Mouse (Mus musculus) stomach, embryonic 16.5 days (tissue): ENCODE measurements at regions not wholly inside any gene's neighbourhood (a gene's known extent, or its start where the extent isn't known, plus 50 kb on each side); places are given as distances from the start of the nearest gene placed in this dataset.

Experiments
- ATAC-seq: fragments of 200-750 bp; cut with Nextera tagmentation; 2 replicates; pipeline ENCODE4 v1.8.0; 2017; ENCODE audit warnings: moderate number of reproducible peaks, moderate TSS enrichment; ENCODE audit not compliant: insufficient read depth, low FRiP score
- H3K27ac ChIP-seq: fragments of 300-500 bp; sonication (generic); 2 replicates; pipeline ENCODE4 v1.5.1; 2014; ENCODE audit warnings: low read length
- H3K27me3 ChIP-seq: fragments of 300-500 bp; sonication (generic); 2 replicates; pipeline ENCODE4 v1.6.1; 2014; ENCODE audit warnings: low read length, control low read depth, mixed read lengths; ENCODE audit not compliant: control insufficient read depth, insufficient read depth
- H3K36me3 ChIP-seq: fragments of 300-500 bp; sonication (generic); 2 replicates; pipeline ENCODE4 v1.6.1; 2014; ENCODE audit warnings: low read length; ENCODE audit not compliant: control insufficient read depth, insufficient read depth
- H3K4me1 ChIP-seq: fragments of 300-500 bp; sonication (generic); 2 replicates; pipeline ENCODE4 v1.6.1; 2014; ENCODE audit warnings: low read length, control low read depth, mixed read lengths; ENCODE audit not compliant: control insufficient read depth, insufficient read depth
- H3K4me2 ChIP-seq: fragments of 300-500 bp; sonication (generic); 2 replicates; pipeline ENCODE4 v1.6.1; 2014; ENCODE audit warnings: low read depth, low read length, mixed read lengths
- H3K4me3 ChIP-seq: fragments of 300-500 bp; sonication (generic); replicated peaks from 2 replicates; pipeline ENCODE4 v1.5.1; 2014; ENCODE audit warnings: mild to moderate bottlenecking, low read length
- H3K9ac ChIP-seq: fragments of 300-500 bp; sonication (generic); 2 replicates; pipeline ENCODE4 v1.6.1; 2014; ENCODE audit warnings: low read length
- H3K9me3 ChIP-seq: fragments of 300-500 bp; sonication (generic); replicated peaks from 2 replicates; pipeline ENCODE4 v1.6.1; 2016; ENCODE audit warnings: low read length, control low read depth; ENCODE audit not compliant: control insufficient read depth
- WGBS: fragments of 180-500 bp; shearing (Covaris S2); extraction: QIAGEN DNeasy Blood & Tissue Kit; methylation state at CpG from one replicate; pipeline ENCODE4 v1.1.7; 2014; 5-methylcytosine and 5-hydroxymethylcytosine counted together

- no peak overlapping the region for H3K4me2 ChIP-seq
- ATAC-seq: no peak
- no peak overlapping the region for H3K9ac ChIP-seq
- H3K27me3 ChIP-seq: no peaks in the 10 kb centered on the region
- 53% methylated on average over 4 of the region's 4 CpGs for WGBS
- H3K9me3 ChIP-seq: no peaks in the 10 kb centered on the region; the same call in 1 of the 2 replicates
- H3K4me1 ChIP-seq: peaks cover 16% of the 10 kb centered on the region
- H3K4me3 ChIP-seq: no peak overlapping the region
- no peaks in the 10 kb centered on the region for H3K36me3 ChIP-seq
- peak overlapping the region; percentile 76; the same call in 1 of the 2 replicates for H3K27ac ChIP-seq
Observed at GRCm38 (mm10) chr3:52200106-52200505, 68.0 kb upstream of the Foxo1 start.

GRCm38 (mm10) chr3:52210556-52211302, 57.4 kb upstream of the Foxo1 start:
- ATAC-seq: no peak
- 18% methylated on average over 24 of the region's 24 CpGs for WGBS
- Histone ChIP-seq H3K36me3 (no peaks in the 10 kb centered on the region), H3K27ac (no peak overlapping the region), H3K27me3 (no peaks in the 10 kb centered on the region), H3K4me1 (no peaks in the 10 kb centered on the region; the same call in 1 of the 2 replicates), H3K4me2 (peak overlapping the region; percentile 49), H3K9me3 (no peaks in the 10 kb centered on the region), H3K4me3 (no peak overlapping the region; the same call in 1 of the 2 replicates), H3K9ac (no peak overlapping the region)

- Histone ChIP-seq H3K9ac (no peak overlapping the region), H3K4me1 (no peaks in the 10 kb centered on the region; the same call in 1 of the 2 replicates), H3K4me3 (no peak overlapping the region), H3K9me3 (no peaks in the 10 kb centered on the region), H3K27me3 (no peaks in the 10 kb centered on the region), H3K27ac (no peak overlapping the region), H3K4me2 (peak overlapping the region; percentile 49), H3K36me3 (no peaks in the 10 kb centered on the region)
- ATAC-seq: no peak
- WGBS: 28% methylated on average over 6 of the region's 6 CpGs
Observed at GRCm38 (mm10) chr3:52211303-52211695, 56.8 kb upstream of the Foxo1 start.

GRCm38 (mm10) chr3:52214114-52214513, 54.0 kb upstream of the Foxo1 start:
- no peaks in the 10 kb centered on the region for H3K9me3 ChIP-seq
- no peak overlapping the region for H3K4me3 ChIP-seq
- no peaks in the 10 kb centered on the region; the same call in 1 of the 2 replicates for H3K4me1 ChIP-seq
- H3K4me2 ChIP-seq: no peak overlapping the region
- no peaks in the 10 kb centered on the region for H3K36me3 ChIP-seq
- no peak for ATAC-seq
- H3K27ac ChIP-seq: no peak overlapping the region
- no peak overlapping the region for H3K9ac ChIP-seq
- no peaks in the 10 kb centered on the region for H3K27me3 ChIP-seq
- 90% methylated on average over 7 of the region's 7 CpGs for WGBS

- no peak for ATAC-seq
Observed at GRCm38 (mm10) chr3:52215083-52215482, 53.1 kb upstream of the Foxo1 start.

More at GRCm38 (mm10) chr3:52215083-52215482, 53.1 kb upstream of the Foxo1 start:
- Histone ChIP-seq H3K27ac (no peak overlapping the region), H3K4me2 (no peak overlapping the region), H3K4me1 (no peaks in the 10 kb centered on the region; the same call in 1 of the 2 replicates), H3K27me3 (no peaks in the 10 kb centered on the region), H3K4me3 (no peak overlapping the region), H3K36me3 (no peaks in the 10 kb centered on the region), H3K9ac (no peak overlapping the region), H3K9me3 (no peaks in the 10 kb centered on the region)
- WGBS: 89% methylated on average over 9 of the region's 9 CpGs
